Mouse (Mus musculus) thymus, postnatal 25 days (tissue): ENCODE data around the gene Ninl.
"Not testable (repeated sequence)": the region's sequence is repeated elsewhere in the genome, so short reads cannot be mapped to it uniquely, and the experiment has no call there.

Experiments
- DNase-seq: peaks from one replicate; pipeline ENCODE4 v3.0.0; 2022

Gene Ninl

GRCm38 (mm10) chr2:150947880-150948611 is 91.1 kb downstream of the Ninl start:
- not testable (repeated sequence) for DNase-seq

GRCm38 (mm10) chr2:150947341-150947740 is 91.8 kb downstream of the Ninl start:
- not testable (repeated sequence) for DNase-seq

GRCm38 (mm10) chr2:150944017-150944416 is 95.2 kb downstream of the Ninl start:
- no peak for DNase-seq

- DNase-seq, result no peak
Measured at GRCm38 (mm10) chr2:150934659-150935058, 104.5 kb downstream of the Ninl start.

- DNase-seq, result no peak
Measured at GRCm38 (mm10) chr2:150933482-150933881, 105.7 kb downstream of the Ninl start.

- DNase-seq, result no peak
Measured at GRCm38 (mm10) chr2:150930806-150931205, 108.4 kb downstream of the Ninl start.

GRCm38 (mm10) chr2:150929156-150929555 is 110.0 kb downstream of the Ninl start:
- no peak for DNase-seq

GRCm38 (mm10) chr2:150927038-150927720 is 112.0 kb downstream of the Ninl start:
- DNase-seq, result no peak

GRCm38 (mm10) chr2:150923505-150923904 is 115.7 kb downstream of the Ninl start:
- no peak for DNase-seq

GRCm38 (mm10) chr2:150923026-150923425 is 116.2 kb downstream of the Ninl start:
- no peak for DNase-seq

- no peak for DNase-seq
Measured at GRCm38 (mm10) chr2:150922165-150922564, 117.0 kb downstream of the Ninl start.

GRCm38 (mm10) chr2:150921697-150922096 is 117.5 kb downstream of the Ninl start:
- no peak for DNase-seq

- no peak for DNase-seq
Measured at GRCm38 (mm10) chr2:150920543-150920942, 118.6 kb downstream of the Ninl start.

GRCm38 (mm10) chr2:150918720-150919119 is 120.5 kb downstream of the Ninl start:
- no peak for DNase-seq

- DNase-seq, result no peak
Measured at GRCm38 (mm10) chr2:150915786-150916185, 123.4 kb downstream of the Ninl start.

- no peak for DNase-seq
Measured at GRCm38 (mm10) chr2:150914781-150915515, 124.2 kb downstream of the Ninl start.

GRCm38 (mm10) chr2:150910295-150910881 is 128.8 kb downstream of the Ninl start:
- DNase-seq, result no peak

GRCm38 (mm10) chr2:150909429-150910039 is 129.6 kb downstream of the Ninl start:
- DNase-seq, result peak; percentile 98

- DNase-seq, result not testable (repeated sequence)
Measured at GRCm38 (mm10) chr2:150908881-150909280, 130.3 kb downstream of the Ninl start.

- no peak for DNase-seq
Measured at GRCm38 (mm10) chr2:150904936-150905450, 134.2 kb downstream of the Ninl start, which contains the start of gene Gins1. TSS of gene Gins1 (plus strand) at chr2:150905400.

- DNase-seq, result peak; percentile 98
Measured at GRCm38 (mm10) chr2:150904272-150904935, 134.8 kb downstream of the Ninl start, which contains the start of gene Abhd12. TSS of gene Abhd12 (minus strand) at chr2:150904741.

GRCm38 (mm10) chr2:150902347-150902746 is 136.8 kb downstream of the Ninl start:
- DNase-seq, result no peak
